Mouse (Mus musculus): ENCODE measurements around the gene Actl6a. TPM values are rescaled to one million over a fixed set of nuclear protein-coding genes. Genes with fewer than 3 reads are reported as not detected.
"Not testable (repeated sequence)": the region's sequence is repeated elsewhere in the genome, so short reads cannot be mapped to it uniquely, and the experiment has no call there.

Gene Actl6a
- polyA plus RNA-seq, 1 experiment from 2014 or later, result 75.9 TPM

GRCm38 (mm10) chr3:32724191-32724590 is 18.1 kb downstream of the Actl6a start:
- Histone ChIP-seq H3K36me3 (peaks cover 85% of the 10 kb centered on the region), H3K9ac (no peak overlapping the region), H3K27ac (no peak overlapping the region), H3K4me1 (replicated peaks) (no peaks in the 10 kb centered on the region), H3K4me3 (no peak overlapping the region), H3K4me2 (no peak overlapping the region), H3K27me3 (no peaks in the 10 kb centered on the region), H3K9me3 (replicated peaks) (no peaks in the 10 kb centered on the region)
- ATAC-seq (replicated peaks; ENCODE audit: insufficient number of reproducible peaks, insufficient read depth, low FRiP score, low read depth), result no peak
- 93% methylated on average over 7 of the region's 7 CpGs for WGBS

- Histone ChIP-seq H3K27ac (no peak overlapping the region), H3K4me3 (no peak overlapping the region), H3K36me3 (peaks cover 85% of the 10 kb centered on the region), H3K4me1 (replicated peaks) (no peaks in the 10 kb centered on the region), H3K4me2 (no peak overlapping the region), H3K9ac (no peak overlapping the region), H3K9me3 (replicated peaks) (no peaks in the 10 kb centered on the region), H3K27me3 (no peaks in the 10 kb centered on the region)
- 86% methylated on average over 5 of the region's 5 CpGs for WGBS
- ATAC-seq (replicated peaks; ENCODE audit: insufficient number of reproducible peaks, insufficient read depth, low FRiP score, low read depth), result no peak
Measured at GRCm38 (mm10) chr3:32725951-32726350, 19.9 kb downstream of the Actl6a start.

- no peak for ATAC-seq (replicated peaks; ENCODE audit: insufficient number of reproducible peaks, insufficient read depth, low FRiP score, low read depth)
- peaks cover 87% of the 10 kb centered on the region for H3K36me3 ChIP-seq
- 82% methylated on average over 4 of the region's 4 CpGs for WGBS
Measured at GRCm38 (mm10) chr3:32727861-32728260, 21.8 kb downstream of the Actl6a start.

GRCm38 (mm10) chr3:32736244-32737171 is 30.4 kb downstream of the Actl6a start, which contains the start of gene Ndufb5:
Gene Ndufb5, plus strand, starts transcription at chr3:32736990.
- ATAC-seq (replicated peaks; ENCODE audit: insufficient number of reproducible peaks, insufficient read depth, low FRiP score, low read depth), result peak; percentile 97

More at GRCm38 (mm10) chr3:32727861-32728260, 21.8 kb downstream of the Actl6a start:
- Histone ChIP-seq H3K4me3 (no peak overlapping the region), H3K4me2 (no peak overlapping the region), H3K27ac (no peak overlapping the region), H3K9ac (no peak overlapping the region), H3K4me1 (replicated peaks) (no peaks in the 10 kb centered on the region), H3K27me3 (no peaks in the 10 kb centered on the region), H3K9me3 (replicated peaks) (no peaks in the 10 kb centered on the region)

GRCm38 (mm10) chr3:32737172-32737655 is 31.1 kb downstream of the Actl6a start, which contains the start of gene Mrpl47:
Gene Mrpl47, minus strand, starts transcription at chr3:32737605.
- Histone ChIP-seq H3K9me3 (replicated peaks) (no peaks in the 10 kb centered on the region), H3K36me3 (peaks cover 28% of the 10 kb centered on the region)
- under 1% methylated on average over 31 of the region's 31 CpGs for WGBS

More at GRCm38 (mm10) chr3:32736244-32737171, 30.4 kb downstream of the Actl6a start, which contains the start of gene Ndufb5:
- under 1% methylated on average over 62 of the region's 62 CpGs for WGBS
- Histone ChIP-seq H3K4me1 (replicated peaks) (peaks cover 19% of the 10 kb centered on the region), H3K9me3 (replicated peaks) (no peaks in the 10 kb centered on the region), H3K9ac (peak within 1 kb of the TSS; percentile 78), H3K27ac (peak within 1 kb of the TSS; percentile 93), H3K36me3 (peaks cover 29% of the 10 kb centered on the region), H3K4me3 (peak within 1 kb of the TSS; percentile 63), H3K4me2 (peak within 1 kb of the TSS; percentile 64), H3K27me3 (no peaks in the 10 kb centered on the region)

GRCm38 (mm10) chr3:32738549-32738948 is 32.5 kb downstream of the Actl6a start:
- peaks cover 22% of the 10 kb centered on the region; the same call in 1 of the 2 replicates for H3K36me3 ChIP-seq

More at GRCm38 (mm10) chr3:32737172-32737655, 31.1 kb downstream of the Actl6a start, which contains the start of gene Mrpl47:
- Histone ChIP-seq H3K4me1 (replicated peaks) (peaks cover 19% of the 10 kb centered on the region), H3K9ac (peak within 1 kb of the TSS; percentile 78), H3K27ac (peak within 1 kb of the TSS; percentile 93), H3K4me3 (peak within 1 kb of the TSS; percentile 63), H3K4me2 (peak within 1 kb of the TSS; percentile 64), H3K27me3 (no peaks in the 10 kb centered on the region)
- peak; percentile 42 for ATAC-seq (replicated peaks; ENCODE audit: insufficient number of reproducible peaks, insufficient read depth, low FRiP score, low read depth)

GRCm38 (mm10) chr3:32742276-32742780 is 36.2 kb downstream of the Actl6a start:
- H3K9me3 ChIP-seq (replicated peaks), result no peaks in the 10 kb centered on the region
- no peaks in the 10 kb centered on the region for H3K27me3 ChIP-seq
- H3K36me3 ChIP-seq, result peaks cover 38% of the 10 kb centered on the region
- H3K9ac ChIP-seq, result no peak overlapping the region
- H3K4me1 ChIP-seq (replicated peaks), result peaks cover 13% of the 10 kb centered on the region
- 72% methylated on average over 2 of the region's 2 CpGs for WGBS
- H3K4me3 ChIP-seq, result no peak overlapping the region
- H3K4me2 ChIP-seq, result no peak overlapping the region
- no peak overlapping the region for H3K27ac ChIP-seq
- ATAC-seq (replicated peaks; ENCODE audit: insufficient number of reproducible peaks, insufficient read depth, low FRiP score, low read depth), result no peak

More at GRCm38 (mm10) chr3:32738549-32738948, 32.5 kb downstream of the Actl6a start:
- Histone ChIP-seq H3K27me3 (no peaks in the 10 kb centered on the region), H3K4me2 (peak overlapping the region; percentile 60), H3K4me3 (peak overlapping the region; percentile 63; the same call in 1 of the 2 replicates), H3K27ac (no peak overlapping the region), H3K9ac (no peak overlapping the region), H3K4me1 (replicated peaks) (peaks cover 19% of the 10 kb centered on the region), H3K9me3 (replicated peaks) (no peaks in the 10 kb centered on the region)
- ATAC-seq (replicated peaks; ENCODE audit: insufficient number of reproducible peaks, insufficient read depth, low FRiP score, low read depth), result no peak
- WGBS, result 85% methylated on average over 5 of the region's 5 CpGs

- Histone ChIP-seq H3K4me2 (no peak overlapping the region), H3K9me3 (replicated peaks) (no peaks in the 10 kb centered on the region), H3K4me1 (replicated peaks) (peaks cover 3% of the 10 kb centered on the region; the same call in 1 of the 2 replicates), H3K27ac (no peak overlapping the region), H3K27me3 (no peaks in the 10 kb centered on the region), H3K4me3 (no peak overlapping the region), H3K36me3 (peaks cover 59% of the 10 kb centered on the region), H3K9ac (no peak overlapping the region)
- WGBS, result 89% methylated on average over 6 of the region's 6 CpGs
- no peak for ATAC-seq (replicated peaks; ENCODE audit: insufficient number of reproducible peaks, insufficient read depth, low FRiP score, low read depth)
Measured at GRCm38 (mm10) chr3:32745001-32745400, 38.9 kb downstream of the Actl6a start.

GRCm38 (mm10) chr3:32745426-32745825 is 39.3 kb downstream of the Actl6a start:
- not testable (repeated sequence) for H3K27ac ChIP-seq; H3K9me3 ChIP-seq (replicated peaks); H3K4me3 ChIP-seq; H3K27me3 ChIP-seq; ATAC-seq (replicated peaks; ENCODE audit: insufficient number of reproducible peaks, insufficient read depth, low FRiP score, low read depth); H3K4me1 ChIP-seq (replicated peaks); H3K4me2 ChIP-seq; H3K9ac ChIP-seq
- peaks cover 60% of the 10 kb centered on the region for H3K36me3 ChIP-seq

- ATAC-seq (replicated peaks; ENCODE audit: insufficient number of reproducible peaks, insufficient read depth, low FRiP score, low read depth), result no peak
- peaks cover 3% of the 10 kb centered on the region; the same call in 1 of the 2 replicates for H3K4me1 ChIP-seq (replicated peaks)
- H3K9me3 ChIP-seq (replicated peaks), result no peaks in the 10 kb centered on the region
- no peak overlapping the region for H3K27ac ChIP-seq
- H3K4me2 ChIP-seq, result no peak overlapping the region
- H3K4me3 ChIP-seq, result no peak overlapping the region
- H3K27me3 ChIP-seq, result no peaks in the 10 kb centered on the region
- no peak overlapping the region for H3K9ac ChIP-seq
- peaks cover 72% of the 10 kb centered on the region for H3K36me3 ChIP-seq
- WGBS, result 78% methylated on average over 9 of the region's 9 CpGs
Measured at GRCm38 (mm10) chr3:32748384-32748783, 42.3 kb downstream of the Actl6a start.
